Mouse (Mus musculus) erythroblast, adult 5-6 weeks (primary cell): ENCODE results near the gene Enho. TPM values are rescaled to one million over a fixed set of nuclear protein-coding genes. Genes with fewer than 3 reads are reported as not detected.

Source experiments
- total RNA-seq, 2 experiments: library from RNA; stranded (forward) in 1 of 2; stranded (reverse) in 1 of 2; fragments of 150-400 nt in 1 of 2; fragments of 200-764, 138-1000 nt in 1 of 2; gene quantifications; 2 replicates each; pipeline versions ENCODE4 v1.2.3 to v1.2.4; 2015 to 2017; ENCODE audit warnings: low replicate concordance in 2 of 2

Gene Enho
- total RNA-seq, 2 experiments from 2014 or later, result not detected

Other genes with a start within 250 kb of the Enho start
- 3.5 and 14.2 TPM in 2 replicates for gene Kif24, start 175.4 kb downstream of the Enho start, total RNA-seq (2015; ENCODE audit: low replicate concordance)
- gene Kif24, start 175.4 kb downstream of the Enho start, total RNA-seq (2017; ENCODE audit: low replicate concordance), result 26.0 and 32.5 TPM in 2 replicates
- 15.4 TPM in 1 of 2 replicates, not detected in the other for gene Nudt2, start 175.2 kb downstream of the Enho start, total RNA-seq (2015; ENCODE audit: low replicate concordance)
- 6.6 and 9.9 TPM in 2 replicates for gene Nudt2, start 175.2 kb downstream of the Enho start, total RNA-seq (2017; ENCODE audit: low replicate concordance)
- gene AI464131, start 137.2 kb downstream of the Enho start, total RNA-seq (2015; ENCODE audit: low replicate concordance), result not detected in 2 replicates
- not detected in 2 replicates for gene AI464131, start 137.2 kb downstream of the Enho start, total RNA-seq (2017; ENCODE audit: low replicate concordance)
- gene 1110017D15Rik, start 123.0 kb downstream of the Enho start, total RNA-seq (2015; ENCODE audit: low replicate concordance), result not detected in 2 replicates
- gene 1110017D15Rik, start 123.0 kb downstream of the Enho start, total RNA-seq (2017; ENCODE audit: low replicate concordance), result not detected in 2 replicates
- 1.5 TPM in 2 replicates for gene Fam219a, start 70.8 kb downstream of the Enho start, total RNA-seq (2015; ENCODE audit: low replicate concordance)
- 0.26 and 1.3 TPM in 2 replicates for gene Fam219a, start 70.8 kb downstream of the Enho start, total RNA-seq (2017; ENCODE audit: low replicate concordance)
- not detected in 2 replicates for gene Dnaic1, start 70.5 kb downstream of the Enho start, total RNA-seq (2015; ENCODE audit: low replicate concordance)
- not detected in 2 replicates for gene Dnaic1, start 70.5 kb downstream of the Enho start, total RNA-seq (2017; ENCODE audit: low replicate concordance)
- not detected in 2 replicates for gene Cntfr, start 56.8 kb upstream of the Enho start, total RNA-seq (2015; ENCODE audit: low replicate concordance)
- gene Cntfr, start 56.8 kb upstream of the Enho start, total RNA-seq (2017; ENCODE audit: low replicate concordance), result not detected in 2 replicates
- 4.6 and 7.5 TPM in 2 replicates for gene Il11ra1, start 59.7 kb upstream of the Enho start, total RNA-seq (2015; ENCODE audit: low replicate concordance)
- gene Il11ra1, start 59.7 kb upstream of the Enho start, total RNA-seq (2017; ENCODE audit: low replicate concordance), result 8.2 and 18.1 TPM in 2 replicates
- 6.3 and 9.6 TPM in 2 replicates for gene Rpp25l, start 73.2 kb upstream of the Enho start, total RNA-seq (2015; ENCODE audit: low replicate concordance)
- 2.5 and 4.7 TPM in 2 replicates for gene Rpp25l, start 73.2 kb upstream of the Enho start, total RNA-seq (2017; ENCODE audit: low replicate concordance)
- gene Dctn3, start 82.8 kb upstream of the Enho start, total RNA-seq (2015; ENCODE audit: low replicate concordance), result 22.8 and 26.7 TPM in 2 replicates
- 30.0 and 37.1 TPM in 2 replicates for gene Dctn3, start 82.8 kb upstream of the Enho start, total RNA-seq (2017; ENCODE audit: low replicate concordance)
- gene Arid3c, start 90.8 kb upstream of the Enho start, total RNA-seq (2015; ENCODE audit: low replicate concordance), result not detected in 2 replicates
- gene Arid3c, start 90.8 kb upstream of the Enho start, total RNA-seq (2017; ENCODE audit: low replicate concordance), result not detected in 2 replicates
- 4.0 and 5.0 TPM in 2 replicates for gene Galt, start 114.9 kb upstream of the Enho start, total RNA-seq (2015; ENCODE audit: low replicate concordance)
- gene Galt, start 114.9 kb upstream of the Enho start, total RNA-seq (2017; ENCODE audit: low replicate concordance), result 1.3 and 2.1 TPM in 2 replicates
- gene Sigmar1, start 115.8 kb upstream of the Enho start, total RNA-seq (2015; ENCODE audit: low replicate concordance), result 1.7 and 14.8 TPM in 2 replicates
- gene Sigmar1, start 115.8 kb upstream of the Enho start, total RNA-seq (2017; ENCODE audit: low replicate concordance), result 7.2 and 9.6 TPM in 2 replicates
- 4.2 TPM in 1 of 2 replicates, not detected in the other for gene Ccl27a, start 133.9 kb upstream of the Enho start, total RNA-seq (2015; ENCODE audit: low replicate concordance)
- 3.2 and 3.9 TPM in 2 replicates for gene Ccl27a, start 133.9 kb upstream of the Enho start, total RNA-seq (2017; ENCODE audit: low replicate concordance)